In the genomic region with DNA sequence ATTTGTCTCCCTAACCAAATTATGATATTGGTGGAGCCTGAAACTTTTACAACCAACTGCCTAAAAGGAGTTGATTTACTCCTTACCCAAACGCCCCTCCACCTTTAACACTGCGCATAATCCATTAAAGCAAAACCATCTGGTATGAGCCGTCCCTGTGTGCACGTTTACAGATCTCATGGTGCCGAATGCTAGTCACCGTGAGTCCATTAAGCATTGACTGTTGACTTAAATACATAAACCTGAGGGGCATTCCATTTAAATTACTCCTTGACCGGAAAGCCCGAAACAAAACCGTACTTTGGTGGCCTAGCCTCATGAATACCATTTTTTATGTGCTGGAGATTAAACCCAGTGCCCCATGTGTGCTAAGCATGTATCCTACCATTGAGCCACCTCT, we compare ENCODE assay signal across 27 mouse cellular contexts. TPM values are rescaled to one million over a fixed set of nuclear protein-coding genes. Genes with fewer than 3 reads are reported as not detected.
A peak's percentile ranks its signal among the peaks of the same experiment; 100 is the strongest.
DNase-seq lines count a peak whose midpoint lies in the region; ATAC-seq lines count a peak whose summit lies in the region.
"Had no signal": no experiment of that assay in that cellular context is flagged by ENCODE, and none has a peak within 500 bp of the region (broad histone marks: within the 10 kb centered on the region; RNA-seq: fewer than 3 reads in every experiment).

No protein-coding gene starts in this region.

- H3K4me2 ChIP-seq in midbrain, embryonic 11.5 days, result no peak overlapping the region
- no peak overlapping the region for H3K4me2 ChIP-seq in midbrain, embryonic 16.5 days (ENCODE audit: low read length)
- no peak overlapping the region for H3K4me2 ChIP-seq in limb, embryonic 11.5 days (ENCODE audit: low read depth, severe bottlenecking)
- H3K4me2 ChIP-seq: forebrain, embryonic 13.5 days; heart, embryonic 12.5 days; heart, embryonic 15.5 days; hindbrain, embryonic 13.5 days had no signal

- H3K36me3 ChIP-seq in midbrain, embryonic 11.5 days (ENCODE audit: control insufficient read depth, insufficient read depth, low read length), result no peaks in the 10 kb centered on the region
- no peaks in the 10 kb centered on the region for H3K36me3 ChIP-seq in midbrain, embryonic 16.5 days (ENCODE audit: control insufficient read depth, insufficient read depth, low read length)
- H3K36me3 ChIP-seq in limb, embryonic 11.5 days (ENCODE audit: control insufficient read depth, insufficient read depth, low read length), result no peaks in the 10 kb centered on the region
- H3K36me3 ChIP-seq: forebrain, embryonic 10.5 days; G1E; heart, embryonic 12.5 days; heart, embryonic 15.5 days; hindbrain, embryonic 10.5 days; hindbrain, embryonic 13.5 days had no signal

- DNase-seq in embryo, embryonic 11 days, result peak; percentile 32
- DNase-seq in embryo, embryonic 10 days (ENCODE audit: low spot score), result no peak
- peak; percentile 19 for DNase-seq in midbrain, embryonic 11.5 days (ENCODE audit: low spot score, missing footprints)
- DNase-seq in limb, embryonic 11.5 days (ENCODE audit: low spot score), result peak; percentile 50
- no peak for DNase-seq in spleen, adult 18-20 months
- DNase-seq in frontal cortex, postnatal 10 days (ENCODE audit: low spot score in 2 of 2), result no peak
- DNase-seq: adrenal gland, postnatal 10 days; adrenal gland, postnatal 36 days; B cell, adult 2 months; cerebellum, adult 18-20 months; cerebellum, adult 9-10 months; cerebellum, postnatal 14 days; gastrocnemius, postnatal 36 days; heart, postnatal 10 days; heart, postnatal 36 days had no signal

- H3K27ac ChIP-seq in midbrain, embryonic 11.5 days (ENCODE audit: low read depth, low read length), result no peak overlapping the region
- no peak overlapping the region for H3K27ac ChIP-seq in midbrain, embryonic 16.5 days (ENCODE audit: low read length)
- H3K27ac ChIP-seq in limb, embryonic 11.5 days (replicated peaks; ENCODE audit: low read depth, low read length), result 0 out of 2 replicates have a peak overlapping the region, but pooled peaks have one; percentile 17
- H3K27ac ChIP-seq: forebrain, embryonic 10.5 days; forebrain, embryonic 13.5 days; heart, embryonic 15.5 days; hindbrain, embryonic 10.5 days; hindbrain, embryonic 13.5 days had no signal

- no peaks in the 10 kb centered on the region for H3K4me1 ChIP-seq in midbrain, embryonic 11.5 days (ENCODE audit: control insufficient read depth, insufficient read depth, low read length)
- H3K4me1 ChIP-seq in midbrain, embryonic 16.5 days (ENCODE audit: control insufficient read depth, insufficient read depth, low read length), result no peaks in the 10 kb centered on the region
- peaks cover 7% of the 10 kb centered on the region; the same call in 1 of the 2 replicates for H3K4me1 ChIP-seq in limb, embryonic 11.5 days (ENCODE audit: control insufficient read depth, insufficient read depth, low read length)
- H3K4me1 ChIP-seq: hindbrain, embryonic 10.5 days had no signal

- H3K9ac ChIP-seq in midbrain, embryonic 11.5 days (ENCODE audit: low read length), result no peak overlapping the region
- no peak overlapping the region for H3K9ac ChIP-seq in midbrain, embryonic 16.5 days (ENCODE audit: low read depth, low read length)
- no peak overlapping the region for H3K9ac ChIP-seq in limb, embryonic 11.5 days (ENCODE audit: low read length)
- H3K9ac ChIP-seq: forebrain, embryonic 13.5 days; heart, embryonic 12.5 days; heart, embryonic 15.5 days; hindbrain, embryonic 13.5 days had no signal

- WGBS in midbrain, embryonic 11.5 days, result 86% methylated on average over 9 of the region's 9 CpGs
- 81% methylated on average over 9 of the region's 9 CpGs for WGBS in midbrain, embryonic 16.5 days
- 13% methylated on average over 9 of the region's 9 CpGs for WGBS in limb, embryonic 11.5 days

- H3K9me3 ChIP-seq in midbrain, embryonic 11.5 days (ENCODE audit: control insufficient read depth, low read length), result no peaks in the 10 kb centered on the region
- no peaks in the 10 kb centered on the region for H3K9me3 ChIP-seq in midbrain, embryonic 16.5 days (replicated peaks; ENCODE audit: control insufficient read depth, low read length, poor library complexity, severe bottlenecking)
- H3K9me3 ChIP-seq in limb, embryonic 11.5 days (ENCODE audit: control insufficient read depth, low read length), result no peaks in the 10 kb centered on the region
- H3K9me3 ChIP-seq: forebrain, embryonic 10.5 days; forebrain, embryonic 13.5 days; G1E; heart, embryonic 12.5 days; heart, embryonic 15.5 days; hindbrain, embryonic 10.5 days; hindbrain, embryonic 13.5 days had no signal

- no peak overlapping the region for H3K4me3 ChIP-seq in midbrain, embryonic 11.5 days (ENCODE audit: low read depth, low read length)
- no peak overlapping the region for H3K4me3 ChIP-seq in midbrain, embryonic 16.5 days (ENCODE audit: low read depth, low read length)
- no peak overlapping the region for H3K4me3 ChIP-seq in limb, embryonic 11.5 days (ENCODE audit: low read depth, low read length)
- H3K4me3 ChIP-seq: forebrain, embryonic 10.5 days; forebrain, embryonic 13.5 days; heart, embryonic 12.5 days; heart, embryonic 15.5 days; hindbrain, embryonic 10.5 days; hindbrain, embryonic 13.5 days had no signal

- no peaks in the 10 kb centered on the region for H3K27me3 ChIP-seq in midbrain, embryonic 11.5 days (ENCODE audit: control insufficient read depth, insufficient read depth, low read length)
- no peaks in the 10 kb centered on the region for H3K27me3 ChIP-seq in midbrain, embryonic 16.5 days (ENCODE audit: control insufficient read depth, insufficient read depth, low read depth, low read length)
- H3K27me3 ChIP-seq in limb, embryonic 11.5 days (ENCODE audit: control insufficient read depth, insufficient read depth, low read length), result no peaks in the 10 kb centered on the region
- H3K27me3 ChIP-seq: CH12.LX; forebrain, embryonic 13.5 days; heart, embryonic 12.5 days; heart, embryonic 15.5 days; hindbrain, embryonic 13.5 days; Patski had no signal

- ATAC-seq in midbrain, embryonic 11.5 days (ENCODE audit: low FRiP score), result no peak
- no peak for ATAC-seq in midbrain, embryonic 16.5 days
- no peak; the same call in 1 of the 2 replicates for ATAC-seq in limb, embryonic 11.5 days (ENCODE audit: insufficient number of reproducible peaks, low FRiP score, low TSS enrichment, low read depth)
- ATAC-seq: forebrain, embryonic 13.5 days; inflammation-experienced regulatory T-cells, adult 6 months; intestine, embryonic 16.5 days; Patski had no signal

RNA-seq across cellular contexts. Expression of gene Gm37240, which starts 40.0 kb away (rescaled TPM):
- 0.67 and 0.91 TPM in 2 replicates for polyA plus RNA-seq in midbrain, embryonic 11.5 days (2014; fragmentation: Nextera tagmentation; extraction: Ambion mirVana)
- polyA plus RNA-seq in midbrain, embryonic 16.5 days (2015; fragmentation: Nextera tagmentation; extraction: Ambion mirVana), result 0.26 and 0.94 TPM in 2 replicates
- polyA plus RNA-seq in limb, embryonic 11.5 days (2014; fragmentation: Nextera tagmentation; extraction: Ambion mirVana), result 1.5 and 2.2 TPM in 2 replicates
- polyA plus RNA-seq: G1E had no signal

RNA-seq across cellular contexts. Expression of gene Glt28d2, which starts 40.0 kb away (rescaled TPM):
- 0.15 and 0.29 TPM in 2 replicates for polyA plus RNA-seq in midbrain, embryonic 11.5 days (2014; fragmentation: Nextera tagmentation; extraction: Ambion mirVana)
- 0.31 and 0.32 TPM in 2 replicates for polyA plus RNA-seq in midbrain, embryonic 16.5 days (2015; fragmentation: Nextera tagmentation; extraction: Ambion mirVana)
- 0.75 and 0.84 TPM in 2 replicates for polyA plus RNA-seq in limb, embryonic 11.5 days (2014; fragmentation: Nextera tagmentation; extraction: Ambion mirVana)
- polyA plus RNA-seq: G1E had no signal

RNA-seq across cellular contexts. Expression of gene Sh3d19, which starts 43.6 kb away (rescaled TPM):
- 6.8 and 7.6 TPM in 2 replicates for polyA plus RNA-seq in midbrain, embryonic 11.5 days (2014; fragmentation: Nextera tagmentation; extraction: Ambion mirVana)
- 15.6 and 16.1 TPM in 2 replicates for polyA plus RNA-seq in midbrain, embryonic 16.5 days (2015; fragmentation: Nextera tagmentation; extraction: Ambion mirVana)
- polyA plus RNA-seq in limb, embryonic 11.5 days (2014; fragmentation: Nextera tagmentation; extraction: Ambion mirVana), result 19.4 and 22.8 TPM in 2 replicates

Comparison
In these comparisons a context has a peak if more than half of its experiments do, and no peak if none do; other contexts are left out.
1. DNase-seq: peak in embryo, embryonic 11 days (single experiment), midbrain, embryonic 11.5 days (single experiment) and limb, embryonic 11.5 days (single experiment); none in embryo, embryonic 10 days (single experiment), spleen, adult 18-20 months (0 of 2) and frontal cortex, postnatal 10 days (0 of 2).